Mouse (Mus musculus) cerebellum, adult 9-10 months (tissue): ENCODE measurements around the gene Il2ra.
A peak's percentile ranks its signal among the peaks of the same experiment; 100 is the strongest.
"Not testable (repeated sequence)": the region's sequence is repeated elsewhere in the genome, so short reads cannot be mapped to it uniquely, and the experiment has no call there.

Source experiments
- DNase-seq: peaks from one replicate; pipeline ENCODE4 v3.0.0; 2022

Gene Il2ra

GRCm38 (mm10) chr2:11642451-11642941, at the start of gene Il2ra:
TSS of gene Il2ra (plus strand) at chr2:11642807.
- DNase-seq, result no peak

GRCm38 (mm10) chr2:11596690-11597089, 45.9 kb upstream of the Il2ra start:
- no peak for DNase-seq

GRCm38 (mm10) chr2:11597906-11598305, 44.7 kb upstream of the Il2ra start:
- no peak for DNase-seq

GRCm38 (mm10) chr2:11601795-11602194, 40.8 kb upstream of the Il2ra start:
- DNase-seq, result peak; percentile 21

- peak; percentile 95 for DNase-seq
These were observed 39.8 kb upstream of the Il2ra start for GRCm38 (mm10) chr2:11602506-11603489.

- no peak for DNase-seq
These were observed 38.6 kb upstream of the Il2ra start, which contains the start of gene Rbm17 for GRCm38 (mm10) chr2:11604053-11604452. TSS of gene Rbm17 (minus strand) at chr2:11604153.

GRCm38 (mm10) chr2:11604911-11605310, 37.7 kb upstream of the Il2ra start:
- DNase-seq, result no peak

DNA sequence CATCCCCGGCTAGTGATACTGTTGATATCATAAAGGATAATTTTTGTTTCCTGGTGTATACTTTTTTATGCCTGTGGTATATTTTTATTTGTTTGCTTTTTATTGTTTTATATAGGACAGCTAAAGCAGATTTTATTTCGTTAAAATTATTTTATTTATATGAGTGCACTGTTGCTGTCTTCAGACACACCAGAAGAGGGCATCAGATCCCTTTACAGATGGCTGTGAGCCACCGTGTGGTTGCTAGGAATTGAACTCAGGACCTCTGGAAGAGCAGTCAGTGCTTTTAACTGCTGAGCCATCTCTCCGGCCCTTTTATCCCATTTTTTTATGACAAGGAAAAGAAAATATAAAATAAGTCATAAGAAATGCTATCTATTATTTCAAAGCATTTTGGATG, 35.9 kb upstream of the Il2ra start:
- DNase-seq, result not testable (repeated sequence)

DNA sequence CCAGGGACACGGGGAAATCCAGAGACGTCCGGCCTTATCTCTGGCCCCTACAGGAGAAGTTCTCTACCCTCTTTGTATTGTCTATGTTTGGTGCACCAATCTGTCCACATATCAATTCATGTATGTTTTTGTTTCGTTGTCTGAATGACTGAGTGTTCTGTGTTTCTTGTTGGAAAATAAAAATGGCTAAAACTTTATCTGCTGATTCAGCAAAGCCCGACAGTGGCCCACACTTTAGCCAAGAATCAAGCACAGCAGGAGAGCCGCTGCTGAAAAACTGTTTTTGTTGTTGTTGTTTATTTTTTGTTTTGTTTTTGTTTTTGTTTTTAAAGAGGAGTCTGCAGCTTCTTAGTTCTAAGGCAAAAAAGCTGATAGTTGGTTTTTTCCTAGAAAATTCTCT, 29.7 kb upstream of the Il2ra start:
- DNase-seq, result not testable (repeated sequence)

DNA sequence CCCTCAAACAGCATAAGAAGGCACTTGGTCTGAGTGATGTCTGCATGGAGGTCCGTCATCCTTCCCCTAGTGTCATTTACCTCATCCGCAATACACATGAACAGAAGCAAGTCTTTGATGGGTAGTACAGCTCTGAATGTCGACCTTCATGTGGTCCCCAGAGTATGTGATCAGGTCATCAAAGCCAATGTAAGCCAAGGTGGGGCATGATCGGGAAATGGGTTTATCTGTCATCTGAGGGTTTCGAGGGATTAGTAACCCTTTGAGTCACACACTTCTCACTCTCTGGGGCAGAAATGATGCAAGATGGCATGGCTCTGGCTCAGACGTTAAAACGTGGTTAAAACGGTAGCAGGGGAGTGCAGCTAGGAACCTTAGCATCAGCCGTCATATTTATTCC, 25.8 kb upstream of the Il2ra start:
- DNase-seq, result no peak

DNA sequence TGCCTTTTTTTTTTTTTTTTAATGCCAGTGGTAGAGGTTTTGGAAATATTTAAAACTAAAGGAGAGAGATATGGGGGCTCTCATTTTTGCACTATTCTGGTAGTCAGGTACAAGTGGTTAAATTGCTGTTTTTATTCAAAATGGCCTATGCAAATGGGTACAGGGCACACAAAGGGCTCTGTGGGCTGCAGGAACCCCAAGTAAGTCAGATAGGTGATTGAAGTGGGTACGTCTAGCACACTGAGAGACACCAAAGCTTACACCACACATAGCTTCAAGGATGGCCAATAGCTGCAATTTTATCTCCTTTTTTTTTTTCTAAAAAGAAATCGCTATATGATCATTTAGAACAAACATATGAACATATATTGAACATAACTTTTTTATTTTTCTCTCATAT, 23.0 kb upstream of the Il2ra start:
- DNase-seq, result no peak

- no peak for DNase-seq
These were observed 19.4 kb upstream of the Il2ra start for GRCm38 (mm10) chr2:11623173-11623572.

DNA sequence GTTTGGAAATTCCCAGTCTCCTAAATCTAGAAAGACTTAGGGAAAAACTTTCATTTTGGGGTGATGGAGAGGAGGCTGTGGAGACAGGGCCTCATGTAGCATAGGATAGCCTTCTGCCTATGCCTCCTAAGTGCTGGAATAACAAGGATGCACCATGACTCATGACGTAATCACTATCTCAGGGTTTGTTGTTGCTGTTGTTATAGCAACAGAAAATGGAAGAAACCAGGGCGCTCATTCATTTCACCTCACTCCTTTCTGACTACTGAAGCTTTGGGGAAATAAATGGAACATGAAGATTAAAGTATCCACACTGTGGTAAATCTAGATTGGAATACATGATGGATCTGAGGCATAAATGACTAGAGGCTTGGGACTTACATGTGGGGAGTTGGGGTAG, 18.9 kb upstream of the Il2ra start:
- no peak for DNase-seq

DNA sequence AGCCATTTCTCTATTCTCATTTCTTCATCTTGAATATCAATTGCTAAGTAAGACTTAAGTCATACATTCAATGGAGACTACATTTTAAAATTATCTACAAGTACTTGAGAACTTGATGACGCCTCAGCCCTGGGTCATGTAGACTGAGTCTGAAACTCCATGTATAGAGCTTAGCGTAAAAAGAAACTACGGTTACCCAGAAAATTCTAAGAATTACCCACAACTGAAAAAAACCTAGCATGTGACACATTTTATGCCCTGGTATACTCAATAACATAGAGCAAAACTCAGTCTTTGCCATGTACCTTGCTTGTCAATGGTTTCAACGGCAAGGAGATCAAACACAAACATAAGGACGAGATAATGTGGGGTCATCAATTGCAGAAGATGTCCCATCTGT, 16.7 kb upstream of the Il2ra start, which contains the start of gene Gm17490:
Gene Gm17490 (minus strand): TSS at position 375 of the 400 bp plus-strand sequence.
- DNase-seq, result no peak

- no peak for DNase-seq
These were observed 7.6 kb upstream of the Il2ra start for GRCm38 (mm10) chr2:11635035-11635434.

GRCm38 (mm10) chr2:11635471-11636137, 7.0 kb upstream of the Il2ra start:
- no peak for DNase-seq

GRCm38 (mm10) chr2:11636138-11636480, 6.5 kb upstream of the Il2ra start:
- DNase-seq, result no peak

GRCm38 (mm10) chr2:11637115-11637514, 5.5 kb upstream of the Il2ra start:
- DNase-seq, result no peak

- no peak for DNase-seq
These were observed 1.4 kb downstream of the Il2ra start for GRCm38 (mm10) chr2:11644057-11644456.

GRCm38 (mm10) chr2:11645297-11645696, 2.7 kb downstream of the Il2ra start:
- DNase-seq, result no peak

DNA sequence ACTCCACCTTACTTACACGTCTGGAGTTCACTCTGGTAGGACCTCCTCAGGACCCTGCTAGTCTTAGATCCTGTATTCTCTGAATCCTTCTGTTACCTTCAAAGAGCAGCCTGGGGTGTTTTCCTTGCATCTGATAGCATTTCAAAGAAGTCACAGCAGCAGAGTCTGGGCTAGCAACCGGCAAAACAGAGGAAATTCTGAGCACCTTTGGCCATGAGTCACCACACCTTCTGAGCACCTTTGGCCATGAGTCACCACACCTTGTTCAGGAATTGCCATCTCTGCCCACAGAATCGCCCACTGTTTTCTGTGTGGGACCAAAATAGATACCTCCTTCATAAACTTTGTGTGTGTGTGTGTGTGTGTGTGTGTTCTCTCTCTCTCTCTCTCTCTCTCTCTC, 8.9 kb downstream of the Il2ra start:
- DNase-seq, result no peak

DNA sequence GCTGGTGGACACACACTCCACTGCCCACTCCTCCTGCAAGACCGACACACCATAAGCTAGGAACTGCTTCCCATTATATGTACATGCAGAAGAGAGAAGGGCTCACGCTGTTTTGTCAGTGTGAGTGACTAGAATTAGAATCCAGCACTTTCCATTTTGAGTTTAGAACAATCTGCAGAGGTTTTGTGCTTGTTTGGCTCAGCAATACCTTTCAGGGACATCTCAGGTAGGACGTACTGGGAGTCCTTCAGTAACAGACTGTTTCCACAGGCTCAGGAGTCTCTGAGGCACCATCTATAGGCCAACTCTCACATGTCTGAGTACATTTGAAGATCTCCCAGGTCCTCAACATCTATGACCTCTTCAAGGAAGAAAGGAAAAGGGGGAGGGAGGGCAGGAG, 9.6 kb downstream of the Il2ra start:
- no peak for DNase-seq

- DNase-seq, result no peak
These were observed 10.2 kb downstream of the Il2ra start for GRCm38 (mm10) chr2:11652780-11653179.

- no peak for DNase-seq
These were observed 10.7 kb downstream of the Il2ra start for GRCm38 (mm10) chr2:11653330-11653729.
